Mouse (Mus musculus): ENCODE data around the gene Defa23.
"Not testable (repeated sequence)": the region's sequence is repeated elsewhere in the genome, so short reads cannot be mapped to it uniquely, and the experiment has no call there.

The Defa23 gene

DNA sequence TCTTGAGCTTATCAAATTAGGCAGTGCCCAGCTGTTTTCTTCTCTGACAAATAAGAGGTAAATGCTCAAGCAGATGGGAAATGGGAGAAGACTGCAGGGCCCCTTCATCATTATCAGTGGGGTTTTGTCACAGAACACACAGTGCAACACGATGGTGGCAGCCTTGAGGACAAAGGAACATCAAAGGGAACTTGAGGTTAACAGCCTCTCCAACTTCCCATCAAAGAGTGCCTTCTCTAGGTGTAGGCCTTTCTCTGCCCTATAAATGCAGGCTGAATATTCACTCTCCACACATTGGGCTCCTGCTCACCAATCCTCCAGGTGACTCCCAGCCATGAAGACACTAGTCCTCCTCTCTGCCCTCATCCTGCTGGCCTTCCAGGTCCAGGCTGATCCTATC is at the start of gene Defa23:
Gene Defa23 (plus strand): TSS at position 301 of the 400 bp plus-strand sequence.
- not testable (repeated sequence) for DNase-seq (ENCODE audit: low spot score in 2 of 2)

DNA sequence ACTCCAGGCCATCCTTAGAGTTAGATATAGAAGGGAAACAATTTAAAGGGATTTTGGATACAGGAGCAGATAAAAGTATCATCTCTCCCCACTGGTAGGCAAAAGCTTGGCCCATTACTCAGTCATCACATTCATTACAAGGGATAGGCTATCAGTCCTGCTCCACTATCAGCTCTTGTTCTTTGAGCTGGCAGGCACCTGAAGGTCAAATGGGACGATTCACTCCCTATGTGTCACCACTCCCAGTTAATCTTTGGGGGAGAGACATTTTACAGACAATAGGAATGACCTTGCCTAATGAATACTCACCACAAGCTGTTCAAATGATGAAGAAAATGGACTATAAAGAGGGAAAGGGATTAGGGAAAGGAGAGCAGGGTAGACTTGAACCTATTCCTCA is 48.0 kb upstream of the Defa23 start:
- DNase-seq (ENCODE audit: low spot score in 2 of 2): no peak

DNA sequence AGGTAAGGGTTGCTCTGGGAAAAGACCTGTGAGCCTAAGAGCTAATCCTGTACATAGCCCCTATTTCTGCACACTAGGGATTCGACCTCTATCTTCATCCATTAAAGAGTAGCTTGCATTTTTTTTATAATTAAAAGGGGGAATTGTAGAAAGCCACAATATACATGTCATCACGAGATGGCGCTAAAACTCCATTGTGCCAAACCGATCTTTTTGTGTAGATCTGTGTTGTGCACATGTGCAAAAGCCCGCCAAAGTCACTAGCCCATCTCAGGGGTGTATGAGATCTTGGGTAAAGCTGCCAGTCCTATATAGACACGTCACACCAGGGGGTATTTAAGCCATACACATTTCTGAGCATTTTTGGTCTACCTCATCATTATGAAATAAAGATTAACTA is 46.3 kb upstream of the Defa23 start:
- not testable (repeated sequence) for DNase-seq (ENCODE audit: low spot score in 2 of 2)

DNA sequence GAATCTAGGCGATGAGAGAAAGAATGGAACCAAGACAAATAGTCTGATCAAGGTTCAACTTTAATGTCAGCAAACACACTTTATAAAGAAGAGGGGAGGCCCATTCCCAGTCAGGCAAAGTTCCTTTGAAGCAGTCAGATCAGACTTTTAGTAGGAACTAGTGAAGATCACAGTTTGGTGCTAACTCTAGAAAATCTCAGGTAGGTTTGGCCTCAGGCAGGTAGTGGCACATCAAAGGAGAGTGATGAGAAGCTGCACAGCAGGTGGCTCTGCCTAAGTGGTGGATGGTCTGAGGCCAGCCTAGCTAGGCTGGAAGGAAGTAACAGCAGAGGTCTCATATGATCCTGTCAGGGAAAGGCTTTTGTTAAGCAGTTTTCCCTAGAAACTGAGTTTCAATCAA is 44.3 kb upstream of the Defa23 start:
- not testable (repeated sequence) for DNase-seq (ENCODE audit: low spot score in 2 of 2)

DNA sequence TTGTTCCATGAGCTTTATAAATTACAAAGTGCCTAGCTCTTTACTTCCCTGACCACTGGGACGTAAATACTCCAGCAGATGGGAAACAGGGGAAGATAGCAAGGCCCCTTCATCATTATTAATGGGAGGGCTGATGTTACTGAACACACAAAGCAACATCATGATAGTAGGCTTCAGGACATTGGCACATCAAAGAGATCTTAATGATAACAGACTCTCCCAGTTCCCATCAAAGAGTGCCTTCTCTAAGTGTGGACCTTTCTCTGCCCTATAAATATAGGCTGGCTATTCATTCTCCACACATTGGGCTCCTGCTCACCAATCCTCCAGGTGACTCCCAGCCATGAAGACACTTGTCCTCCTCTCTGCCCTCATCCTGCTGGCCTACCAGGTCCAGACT is 29.6 kb upstream of the Defa23 start, which contains the start of gene Defa21:
Gene Defa21 (plus strand): TSS at position 301 of the 400 bp plus-strand sequence.
- DNase-seq (ENCODE audit: low spot score in 2 of 2): not testable (repeated sequence)

DNA sequence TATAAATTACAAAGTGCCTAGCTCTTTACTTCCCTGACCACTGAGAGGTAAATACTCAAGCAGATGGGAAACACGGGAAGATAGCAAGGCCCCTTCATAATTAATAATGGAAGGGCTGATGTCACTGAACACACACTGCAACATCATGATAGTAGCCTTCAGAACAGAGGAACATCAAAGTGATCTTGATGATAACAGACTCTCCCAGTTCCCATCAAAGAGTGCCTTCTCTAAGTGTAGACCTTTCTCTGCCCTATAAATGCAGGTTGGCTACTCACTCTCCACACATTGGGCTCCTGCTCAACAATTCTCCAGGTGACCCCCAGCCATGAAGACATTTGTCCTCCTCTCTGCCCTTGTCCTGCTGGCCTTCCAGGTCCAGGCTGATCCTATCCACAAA is 9.9 kb downstream of the Defa23 start, which contains the start of gene Defa35:
Gene Defa35 (plus strand): TSS at position 301 of the 400 bp plus-strand sequence.
- not testable (repeated sequence) for DNase-seq (ENCODE audit: low spot score in 2 of 2)

DNA sequence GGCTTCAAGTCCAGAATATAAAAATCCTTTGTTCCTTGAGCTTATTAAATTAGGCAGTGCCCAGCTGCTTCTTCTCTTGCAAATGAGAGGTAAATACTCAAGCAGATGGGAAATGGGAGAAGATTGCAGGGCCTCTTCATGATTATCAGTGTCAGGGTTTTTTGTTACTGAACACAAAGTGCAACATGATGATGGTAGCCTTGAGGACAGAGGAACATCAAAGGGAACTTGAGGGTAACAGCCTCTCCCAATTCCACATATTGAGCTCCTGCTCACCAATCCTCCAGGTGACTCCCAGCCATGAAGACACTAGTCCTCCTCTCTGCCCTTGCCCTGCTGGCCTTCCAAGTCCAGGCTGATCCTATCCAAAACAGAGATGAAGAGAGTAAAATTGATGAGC is 29.3 kb downstream of the Defa23 start, which contains the start of gene Defa25:
Gene Defa25 (plus strand): TSS at position 301 of the 400 bp plus-strand sequence.
- DNase-seq (ENCODE audit: low spot score in 2 of 2): not testable (repeated sequence)

DNA sequence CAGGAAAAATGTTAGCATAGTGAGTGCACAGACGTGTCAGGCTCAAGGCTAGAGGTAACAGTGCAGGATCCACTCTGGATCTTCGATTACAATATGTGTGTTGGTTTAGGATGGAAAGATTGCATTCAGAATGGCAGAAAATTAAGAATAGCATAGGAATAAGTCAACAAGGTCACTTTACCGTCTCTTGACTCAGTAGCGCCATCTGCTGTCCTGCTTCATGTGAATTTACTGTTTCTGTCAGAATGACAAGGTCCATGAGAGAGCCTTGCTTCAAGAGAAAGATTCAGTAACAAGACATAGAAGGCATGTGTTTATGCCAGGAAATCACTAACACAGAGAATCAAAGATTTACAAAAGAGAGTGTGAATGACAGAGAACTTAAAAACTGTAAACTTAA is 38.3 kb downstream of the Defa23 start:
- no peak for DNase-seq (ENCODE audit: low spot score in 2 of 2)

DNA sequence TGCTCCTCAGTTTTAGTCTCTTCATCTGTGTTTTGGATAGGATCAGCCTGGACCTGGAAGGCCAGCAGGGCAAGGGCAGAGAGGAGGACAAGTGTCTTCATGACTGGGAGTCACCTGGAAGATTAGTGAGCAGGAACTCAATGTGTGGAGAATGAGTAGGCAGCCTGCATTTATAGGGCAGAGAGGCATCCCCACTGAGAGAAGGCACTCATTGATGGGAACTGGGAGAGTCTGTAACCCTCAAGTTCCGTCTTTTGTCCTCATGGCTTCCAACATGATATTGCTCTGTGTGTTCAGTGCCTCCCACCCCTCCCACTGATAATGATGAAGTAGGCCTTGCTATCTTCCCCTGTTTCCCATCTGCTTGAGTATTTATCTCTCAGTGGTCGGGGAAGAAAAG is 41.1 kb downstream of the Defa23 start, which contains the start of gene Gm14851:
Gene Gm14851 (minus strand): TSS at position 101 of the 400 bp plus-strand sequence.
- not testable (repeated sequence) for DNase-seq (ENCODE audit: low spot score in 2 of 2)
